Mouse (Mus musculus): Measurements from ENCODE around the gene Atad3a.

DNA sequence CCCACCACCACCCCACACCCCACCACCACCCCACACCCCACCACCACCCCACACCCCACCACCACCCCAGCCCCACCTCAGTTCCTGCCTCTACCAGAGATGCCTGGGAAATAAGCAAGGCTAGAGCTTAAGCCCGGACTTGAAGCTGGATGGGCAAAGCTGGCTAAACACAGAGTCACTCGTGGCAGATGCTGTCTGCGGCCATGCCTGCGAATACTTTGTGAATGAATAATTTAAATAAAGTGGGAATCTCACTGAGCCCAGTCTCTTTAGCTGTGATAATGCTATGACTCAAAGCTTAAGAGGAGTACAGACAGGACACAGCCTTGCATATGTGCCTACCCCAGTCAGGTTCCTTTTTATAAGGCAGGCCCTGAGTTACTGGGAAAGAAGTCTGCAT lies 18.6 kb upstream of the Atad3a start:
- TF ChIP-seq EP300 (IDR thresholded peaks at IDR 0.05; ENCODE audit: low read length) (no peak), POLR2AphosphoS2 (IDR thresholded peaks at IDR 0.05; ENCODE audit: low read depth, low read length) (no peak), CTCF (conservative IDR thresholded peaks at IDR 0.05 in 1 of 2, IDR thresholded peaks at IDR 0.05 in 1 of 2; ENCODE audit: low read depth in 2 of 2, low read length in 2 of 2) (no peak)
